Mouse (Mus musculus) adipocyte (in vitro differentiated cells): ENCODE measurements around the gene Mfsd6.
A peak's percentile ranks its signal among the peaks of the same experiment; 100 is the strongest.

Source experiments
- DNase-seq: peaks from one replicate; pipeline ENCODE4 v3.0.0-alpha.2; 2016; ENCODE audit warnings: low spot score

Gene Mfsd6

DNA sequence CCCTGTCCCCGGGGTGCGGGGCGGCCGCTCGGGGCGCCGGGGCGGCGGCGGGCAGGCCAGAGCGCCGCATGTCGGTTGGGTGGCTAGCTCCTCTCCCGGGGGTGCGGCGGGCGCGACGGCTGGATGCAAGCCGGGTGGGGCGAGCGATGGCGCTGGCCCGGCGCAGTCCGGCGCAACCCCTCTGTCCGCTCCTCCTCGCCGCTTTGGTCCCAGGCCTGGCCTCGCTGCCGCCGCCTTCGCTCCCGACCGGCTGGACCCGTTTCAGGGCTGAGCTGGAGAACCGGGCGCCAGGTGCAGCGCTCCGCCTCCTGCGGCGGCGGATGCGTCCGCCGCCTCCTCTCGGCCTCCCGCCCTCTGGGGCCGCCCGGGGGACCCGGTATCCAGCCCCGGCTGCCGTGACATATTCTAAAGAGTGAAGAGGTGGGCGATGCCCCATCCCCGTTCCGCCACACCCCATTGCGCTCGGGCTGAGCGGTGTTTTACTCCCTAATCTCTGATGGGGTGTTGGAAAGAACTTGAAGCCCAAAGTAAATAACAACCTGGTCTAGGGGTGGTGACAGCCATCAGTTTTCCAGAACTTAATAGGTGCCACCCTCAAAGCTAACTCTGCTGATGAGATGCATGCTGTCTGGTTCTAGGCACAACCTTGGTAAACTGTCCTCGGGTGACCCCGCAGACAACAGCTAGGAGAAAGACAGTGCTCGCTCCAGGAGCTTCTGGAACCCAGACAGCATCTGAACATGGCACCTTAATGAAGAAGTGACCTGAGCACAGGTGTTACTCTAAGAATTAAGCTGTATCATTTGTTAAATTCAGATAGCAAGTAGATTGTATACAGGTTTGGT is at the start of gene Mfsd6:
TSS of gene Mfsd6 (minus strand) at position 407 of the 845 bp plus-strand sequence.
- DNase-seq, result no peak

GRCm38 (mm10) chr1:52765176-52766111 is 38.2 kb upstream of the Mfsd6 start:
- DNase-seq, result peak; percentile 52

GRCm38 (mm10) chr1:52763894-52764809 is 36.9 kb upstream of the Mfsd6 start:
- DNase-seq, result no peak

GRCm38 (mm10) chr1:52758174-52758573 is 30.9 kb upstream of the Mfsd6 start:
- DNase-seq, result no peak

DNA sequence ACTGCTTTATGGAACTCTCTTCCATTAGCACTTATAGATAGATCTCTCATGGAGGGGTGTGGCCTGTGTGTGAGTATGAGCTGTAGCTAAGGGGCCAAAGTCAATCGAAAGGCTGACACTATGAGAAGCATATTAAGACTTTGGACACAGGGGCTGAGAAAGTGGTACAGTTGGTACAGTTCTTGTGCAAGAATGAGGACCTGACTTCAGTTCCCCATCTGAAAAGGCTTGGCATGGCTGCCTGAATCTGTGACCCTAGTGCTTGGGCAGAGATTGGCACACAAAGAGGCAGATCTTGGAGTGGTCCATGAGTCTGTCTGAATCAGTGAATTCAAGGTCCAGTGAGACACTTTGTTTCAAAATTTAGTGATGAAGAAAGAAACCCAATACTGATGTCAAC is 27.1 kb upstream of the Mfsd6 start:
- no peak for DNase-seq

GRCm38 (mm10) chr1:52753828-52754227 is 26.6 kb upstream of the Mfsd6 start:
- DNase-seq, result no peak

DNA sequence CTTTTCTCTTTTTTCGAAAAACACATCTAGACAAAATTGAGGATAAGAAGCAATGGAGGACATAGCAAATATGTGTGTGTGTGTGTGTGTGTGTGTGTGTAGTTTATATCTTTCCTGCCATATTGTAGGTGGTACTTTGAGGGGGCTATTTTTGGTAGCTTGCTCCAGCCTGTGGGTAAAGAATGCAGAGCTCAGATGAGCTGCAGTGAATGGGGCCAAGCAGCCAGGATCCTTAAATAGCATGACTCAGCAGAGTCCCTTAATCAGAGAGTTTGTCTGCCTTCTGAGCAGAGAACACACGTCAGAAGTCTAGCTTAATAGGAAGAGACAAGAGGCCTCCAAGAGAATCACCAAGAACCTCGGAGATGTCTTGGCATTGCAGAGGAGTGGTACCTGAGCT is 25.4 kb upstream of the Mfsd6 start:
- DNase-seq, result no peak

DNA sequence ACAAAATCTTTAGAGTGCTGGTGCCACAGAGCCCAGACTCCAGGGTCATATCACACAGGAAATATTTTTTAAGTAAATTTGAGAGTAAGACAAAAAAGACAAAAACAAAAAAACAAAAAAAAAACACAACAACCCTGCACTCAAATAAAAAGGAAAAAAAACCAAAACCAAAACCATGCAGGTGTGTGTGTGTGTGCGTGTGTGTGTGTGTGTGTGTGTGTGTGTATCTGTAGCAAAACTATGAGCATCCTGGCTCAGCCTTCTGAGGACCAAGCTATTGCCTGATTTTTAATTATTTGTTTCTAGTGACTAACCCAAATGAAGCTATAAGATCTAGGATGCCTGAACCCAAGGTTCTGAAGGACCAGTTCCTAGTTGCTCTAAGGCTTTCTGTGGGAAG is 24.4 kb upstream of the Mfsd6 start:
- no peak for DNase-seq

DNA sequence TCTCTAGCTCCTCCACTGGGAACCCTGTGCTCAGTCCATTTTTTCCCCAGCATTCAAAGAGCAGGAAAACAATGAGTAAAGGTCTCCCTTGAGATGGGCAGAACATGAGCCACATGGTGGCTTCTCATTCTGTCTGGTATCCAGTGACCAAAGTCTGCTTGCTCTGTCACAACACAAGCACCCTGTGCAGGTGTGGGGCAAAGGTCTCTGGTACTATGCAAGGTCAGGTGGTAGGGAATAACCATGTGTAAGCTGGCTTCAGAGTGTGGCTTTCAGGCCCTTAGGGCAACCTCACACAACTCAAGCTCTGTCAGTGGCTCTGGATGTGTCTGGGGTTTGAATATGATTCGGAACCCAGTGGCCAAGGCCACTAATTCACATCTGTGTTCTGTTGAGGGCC is 22.7 kb upstream of the Mfsd6 start:
- DNase-seq, result no peak

DNA sequence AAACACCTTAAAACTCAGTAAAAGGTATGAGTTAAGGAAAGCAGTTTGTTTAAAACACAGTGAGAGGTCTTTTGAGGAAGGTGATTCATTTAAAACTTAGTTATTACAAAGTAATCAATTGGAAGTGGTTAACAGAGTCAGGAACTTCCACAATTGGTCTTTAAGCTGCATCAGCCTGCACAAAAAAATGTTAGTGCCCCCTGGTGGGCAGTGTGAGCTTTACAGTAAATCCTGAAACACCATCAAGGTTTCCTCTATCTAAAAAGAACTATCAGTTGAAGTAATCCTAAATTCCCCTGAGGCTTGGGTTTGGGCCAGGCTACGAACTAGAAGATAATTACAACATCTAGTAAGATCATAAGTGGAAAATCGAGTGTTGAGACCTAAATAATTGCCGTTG is 21.0 kb upstream of the Mfsd6 start:
- DNase-seq, result peak; percentile 73

- no peak for DNase-seq
These were observed 15.3 kb upstream of the Mfsd6 start for GRCm38 (mm10) chr1:52742567-52742966.

DNA sequence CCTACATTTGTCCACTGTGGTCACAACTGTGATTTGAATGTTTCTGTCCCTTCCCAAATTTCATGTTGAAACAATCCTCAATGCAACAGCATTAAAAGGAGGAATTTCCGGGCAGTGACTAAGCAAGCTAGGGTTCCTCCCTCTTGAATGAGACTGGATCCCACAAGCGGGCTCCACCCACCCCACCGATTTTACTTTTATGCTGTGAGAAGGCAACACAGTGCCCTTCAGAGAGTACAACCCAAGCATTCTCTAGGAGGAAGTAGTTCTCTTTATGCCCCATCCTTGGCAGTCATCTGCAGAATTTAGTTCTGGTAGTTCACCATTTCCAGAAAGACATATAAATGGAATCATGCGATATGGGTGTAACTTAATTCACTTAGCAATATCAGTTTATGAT is 6.9 kb upstream of the Mfsd6 start:
- DNase-seq, result no peak

DNA sequence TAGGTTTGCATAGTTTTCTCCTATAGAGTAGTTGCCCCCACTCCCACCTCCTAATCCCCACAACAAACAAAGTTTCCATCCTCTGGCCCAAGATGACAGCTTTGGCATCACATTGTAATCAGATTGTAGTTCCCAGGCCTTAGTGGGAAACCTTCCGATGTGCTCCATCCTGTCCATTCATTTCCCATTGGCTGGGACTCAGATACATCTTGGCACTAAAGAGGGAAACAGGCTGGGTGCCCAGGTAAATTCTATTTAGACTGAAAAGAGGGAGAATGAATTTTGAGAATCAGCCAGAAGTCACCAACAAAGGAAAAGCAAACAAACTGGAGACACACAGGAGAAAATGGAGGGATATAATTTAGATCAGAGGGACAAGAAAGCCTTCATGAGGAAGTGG is 3.0 kb upstream of the Mfsd6 start:
- DNase-seq, result no peak

DNA sequence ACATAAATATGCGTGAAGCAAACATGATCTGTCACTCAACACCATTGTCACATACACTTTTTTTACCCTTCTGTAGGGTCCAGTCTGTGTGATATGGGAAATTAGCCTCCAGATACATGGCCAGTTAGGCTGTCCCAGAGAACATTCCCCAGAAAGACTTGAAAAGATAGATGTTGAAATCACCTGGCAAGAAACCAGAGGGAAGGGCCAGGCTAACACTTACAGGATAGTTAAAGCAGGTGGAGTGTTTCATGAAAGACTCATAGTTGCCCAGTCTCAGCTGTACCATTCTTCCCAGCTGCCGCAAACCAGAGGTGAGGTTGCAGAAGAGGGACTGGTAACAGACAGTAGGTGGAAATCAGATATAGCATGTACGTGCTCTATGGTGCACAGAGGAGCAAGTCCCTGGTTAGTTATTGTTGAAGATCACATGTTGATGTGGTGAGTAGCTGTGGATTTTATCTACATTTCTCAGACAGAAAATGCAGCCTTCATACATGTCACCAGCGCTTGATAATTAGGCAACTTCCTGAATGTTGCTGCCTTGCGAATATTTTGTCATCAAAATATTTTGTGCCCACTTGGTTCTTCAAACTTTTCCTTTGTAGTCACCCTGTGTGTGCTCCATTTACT is 1.7 kb upstream of the Mfsd6 start:
- peak; percentile 11 for DNase-seq

- no peak for DNase-seq
These were observed 749 bp downstream of the Mfsd6 start for GRCm38 (mm10) chr1:52726371-52727055.

DNA sequence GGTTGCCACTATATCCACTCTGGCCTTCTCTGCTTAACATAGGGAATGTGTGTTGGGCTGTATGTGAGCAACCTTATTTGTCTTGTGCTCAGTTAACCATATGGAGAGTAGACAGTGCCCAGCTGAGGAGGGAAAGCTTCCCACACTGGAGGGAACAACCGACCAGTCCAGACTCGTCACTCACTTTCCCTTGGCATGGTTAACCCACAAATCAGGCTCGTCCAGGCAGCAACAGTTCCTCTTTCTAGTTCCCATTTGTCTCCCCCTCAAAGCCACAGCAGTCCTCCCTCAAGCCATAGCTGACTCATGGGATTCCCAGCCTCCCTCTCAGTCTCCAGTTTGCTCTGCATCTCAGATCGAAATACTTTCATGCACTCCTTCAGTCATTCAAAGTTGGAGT is 4.7 kb downstream of the Mfsd6 start:
- no peak for DNase-seq

DNA sequence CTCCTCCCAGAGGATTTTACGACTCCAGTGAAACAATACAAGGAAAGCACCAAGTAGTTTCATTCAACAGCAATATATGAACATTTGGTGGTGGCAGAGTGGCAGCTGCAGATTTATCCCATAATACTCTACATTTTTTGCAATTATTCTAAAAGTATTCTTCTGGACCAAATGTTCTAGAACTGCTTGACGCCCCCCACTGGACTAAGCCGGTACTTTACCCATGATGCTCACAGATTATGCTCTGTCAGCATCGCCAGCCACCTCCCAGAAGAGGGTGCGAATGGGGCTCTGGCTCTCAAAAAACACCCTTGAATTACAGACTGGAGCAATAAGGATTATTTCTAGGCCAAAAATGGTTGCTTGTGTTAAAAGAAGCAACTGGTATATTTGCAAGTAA is 8.2 kb downstream of the Mfsd6 start:
- no peak for DNase-seq

- DNase-seq, result no peak
These were observed 9.1 kb downstream of the Mfsd6 start for GRCm38 (mm10) chr1:52718068-52718748.

DNA sequence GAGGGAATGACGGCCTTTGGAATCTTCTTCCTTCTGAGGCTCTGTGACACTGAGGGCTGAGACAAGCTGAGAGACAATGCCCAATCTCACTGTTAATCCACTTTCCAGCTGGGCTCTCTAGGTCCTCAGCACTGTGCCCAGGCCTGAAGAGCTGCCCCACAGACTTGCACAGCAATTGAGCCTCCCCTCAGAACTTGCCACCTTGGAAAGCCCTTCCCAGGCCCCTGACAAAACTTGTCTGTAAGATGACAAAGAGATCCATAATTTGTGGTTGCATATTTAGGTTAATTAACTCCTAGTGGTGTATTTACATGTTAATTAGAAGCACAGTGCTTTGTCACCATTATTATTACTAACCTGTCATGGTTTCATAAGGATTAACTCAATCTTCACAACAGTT is 12.8 kb downstream of the Mfsd6 start:
- no peak for DNase-seq

DNA sequence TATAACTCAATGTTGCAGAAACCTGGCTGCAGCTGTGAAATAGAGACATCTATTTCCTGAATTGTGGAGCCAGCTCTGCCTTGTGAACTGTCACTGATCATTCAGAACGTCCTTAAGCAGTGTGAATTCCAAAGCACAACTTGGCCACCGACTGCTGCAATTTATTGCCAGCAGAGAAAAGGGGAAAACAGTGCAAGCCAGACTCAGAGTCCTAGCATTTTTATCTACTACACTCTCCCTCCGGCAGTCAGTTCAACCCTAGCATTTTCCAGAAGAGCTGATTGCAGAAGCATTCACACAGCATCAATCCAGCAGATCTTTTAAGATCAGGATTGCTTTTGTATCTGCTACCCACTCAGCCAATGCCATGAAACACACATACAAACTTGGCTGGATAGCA is 13.2 kb downstream of the Mfsd6 start:
- DNase-seq, result no peak
